Comparison of ENCODE assay signal across 18 mouse cellular contexts in genomic region chr5:71011271-71011670, GRCm38 (mm10).
DNase-seq lines count a peak whose midpoint lies in the region; ATAC-seq and TF ChIP-seq lines count a peak whose summit lies in the region.
"Had no signal": no experiment of that assay in that cellular context is flagged by ENCODE, and none has a peak within 500 bp of the region (broad histone marks: within the 10 kb centered on the region; RNA-seq: fewer than 3 reads in every experiment).

No protein-coding gene starts in this region.

- WGBS in forebrain, embryonic 14.5 days = 16% methylated on average over 2 of the region's 2 CpGs
- 9% methylated on average over 2 of the region's 2 CpGs for WGBS in midbrain, embryonic 16.5 days

- H3K4me1 ChIP-seq in forebrain, embryonic 14.5 days (ENCODE audit: control insufficient read depth, insufficient read depth, low read length) = peaks cover 4% of the 10 kb centered on the region; the same call in 1 of the 2 replicates
- peaks cover 7% of the 10 kb centered on the region for H3K4me1 ChIP-seq in midbrain, embryonic 16.5 days (ENCODE audit: control insufficient read depth, insufficient read depth, low read length)
- H3K4me1 ChIP-seq: heart, embryonic 12.5 days; stomach, embryonic 15.5 days had no signal

- H3K9ac ChIP-seq in forebrain, embryonic 14.5 days (ENCODE audit: low read length) = no peak overlapping the region
- H3K9ac ChIP-seq in midbrain, embryonic 16.5 days (ENCODE audit: low read depth, low read length) = no peak overlapping the region
- H3K9ac ChIP-seq: heart, embryonic 12.5 days; stomach, embryonic 15.5 days had no signal

- H3K27me3 ChIP-seq in forebrain, embryonic 14.5 days (replicated peaks; ENCODE audit: control insufficient read depth, insufficient read depth, low read length) = no peaks in the 10 kb centered on the region
- H3K27me3 ChIP-seq in midbrain, embryonic 16.5 days (ENCODE audit: control insufficient read depth, insufficient read depth, low read depth, low read length) = no peaks in the 10 kb centered on the region
- H3K27me3 ChIP-seq: heart, embryonic 12.5 days; stomach, embryonic 15.5 days had no signal

- ATAC-seq in forebrain, embryonic 14.5 days = peak; percentile 91
- ATAC-seq in midbrain, embryonic 16.5 days = peak; percentile 36; the same call in 1 of the 2 replicates

- DNase-seq in layer of hippocampus, adult 2 months (ENCODE audit: low spot score in 2 of 2) = peak in 1 of 2 experiments; percentile 63
- no peak for DNase-seq in layer of hippocampus, postnatal 36 days
- peak; percentile 91 for DNase-seq in brain, embryonic 14.5 days (ENCODE audit: low read depth)
- DNase-seq in forebrain, embryonic 14.5 days (ENCODE audit: low spot score) = peak; percentile 92
- DNase-seq in cerebellum, adult 11 months = no peak
- DNase-seq in yolk sac, embryonic 10.5 days (ENCODE audit: low spot score) = no peak
- DNase-seq: adrenal gland, adult 2 months; cerebellum, adult 11-12 months; cerebellum, postnatal 14 days; heart, postnatal 14 days; kidney, adult 11 months; lung, adult 18-20 months; lung, postnatal 14 days; thymus, adult 2 months had no signal

- no peak for TF ChIP-seq CTCF in layer of hippocampus, adult 2 months (conservative IDR thresholded peaks at IDR 0.05)
- no peak for TF ChIP-seq CTCF in brain, embryonic 14.5 days (IDR thresholded peaks at IDR 0.05; ENCODE audit: borderline replicate concordance, extremely low read depth, insufficient read depth, insufficient read length)

- H3K36me3 ChIP-seq in forebrain, embryonic 14.5 days (ENCODE audit: control insufficient read depth, insufficient read depth, low read length) = no peaks in the 10 kb centered on the region
- H3K36me3 ChIP-seq in midbrain, embryonic 16.5 days (ENCODE audit: control insufficient read depth, insufficient read depth, low read length) = no peaks in the 10 kb centered on the region
- H3K36me3 ChIP-seq: heart, embryonic 12.5 days; stomach, embryonic 15.5 days had no signal

- no peak overlapping the region for H3K4me2 ChIP-seq in forebrain, embryonic 14.5 days (ENCODE audit: low read length)
- H3K4me2 ChIP-seq in midbrain, embryonic 16.5 days (ENCODE audit: low read length) = no peak overlapping the region
- H3K4me2 ChIP-seq: heart, embryonic 12.5 days; stomach, embryonic 15.5 days had no signal

- no peak overlapping the region for H3K4me3 ChIP-seq in layer of hippocampus, adult 2 months
- H3K4me3 ChIP-seq in forebrain, embryonic 14.5 days (ENCODE audit: low read depth, low read length) = no peak overlapping the region
- H3K4me3 ChIP-seq in midbrain, embryonic 16.5 days (ENCODE audit: low read depth, low read length) = no peak overlapping the region
- H3K4me3 ChIP-seq: heart, embryonic 12.5 days; myocyte; stomach, embryonic 15.5 days had no signal

- TF ChIP-seq POLR2A in brain, embryonic 14.5 days (IDR thresholded peaks at IDR 0.05; ENCODE audit: borderline replicate concordance, extremely low read depth, insufficient read depth, insufficient read length, poor library complexity, severe bottlenecking) = no peak

- H3K27ac ChIP-seq in layer of hippocampus, adult 2 months = peak overlapping the region; percentile 64
- peak overlapping the region; percentile 39; the same call in 1 of the 2 replicates for H3K27ac ChIP-seq in forebrain, embryonic 14.5 days (ENCODE audit: low read depth, low read length)
- no peak overlapping the region for H3K27ac ChIP-seq in midbrain, embryonic 16.5 days (ENCODE audit: low read length)
- H3K27ac ChIP-seq: stomach, embryonic 15.5 days had no signal

- H3K9me3 ChIP-seq in forebrain, embryonic 14.5 days (replicated peaks; ENCODE audit: control insufficient read depth, low read length) = no peaks in the 10 kb centered on the region
- H3K9me3 ChIP-seq in midbrain, embryonic 16.5 days (replicated peaks; ENCODE audit: control insufficient read depth, low read length, poor library complexity, severe bottlenecking) = no peaks in the 10 kb centered on the region
- H3K9me3 ChIP-seq: heart, embryonic 12.5 days; stomach, embryonic 15.5 days had no signal

Comparison
In these comparisons a context has a peak if more than half of its experiments do, and no peak if none do; other contexts are left out.
1. DNase-seq: peak in brain, embryonic 14.5 days (single experiment) and forebrain, embryonic 14.5 days (single experiment); none in layer of hippocampus, postnatal 36 days (0 of 2), cerebellum, adult 11 months (single experiment) and yolk sac, embryonic 10.5 days (single experiment).